In the genomic region with DNA sequence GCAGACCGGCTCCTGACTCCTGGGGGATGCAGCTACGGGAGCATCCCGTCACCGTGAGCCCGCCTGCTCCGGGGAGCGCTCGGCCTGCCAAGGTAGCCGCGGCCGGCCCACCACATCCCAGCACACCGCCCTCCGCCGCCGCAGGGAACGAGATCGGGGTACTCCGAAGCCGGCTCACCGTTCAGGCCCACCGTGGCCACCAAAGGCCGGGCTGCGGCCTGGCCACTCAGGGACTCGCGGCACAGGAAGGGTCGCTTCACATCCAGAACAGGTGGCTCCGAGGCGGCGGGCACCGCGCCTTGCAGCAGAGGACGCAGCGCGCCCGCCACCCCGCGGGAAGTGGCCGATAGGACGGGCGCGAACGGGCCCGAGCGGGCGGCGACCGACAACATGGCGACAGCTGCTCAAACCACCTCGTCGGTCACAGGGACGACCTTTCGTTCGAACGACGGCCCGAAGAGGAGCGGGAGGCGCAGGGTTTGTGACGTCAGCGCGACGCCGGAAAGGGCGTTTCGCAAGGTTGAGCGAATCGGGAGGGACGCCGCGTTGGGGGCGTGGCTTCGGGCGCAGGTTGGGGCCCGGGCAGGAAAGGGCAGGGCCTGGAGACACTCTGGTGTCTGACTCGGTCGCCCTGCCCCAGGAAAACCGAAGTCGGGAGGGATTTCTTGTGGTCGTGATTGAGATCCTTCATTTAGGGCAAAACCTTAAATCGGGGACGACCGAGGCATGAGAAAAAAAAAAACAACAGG, we compare ENCODE assay signal across 8 mouse cellular contexts. TPM values are rescaled to one million over a fixed set of nuclear protein-coding genes. Genes with fewer than 3 reads are reported as not detected.
DNase-seq lines count a peak whose midpoint lies in the region; ATAC-seq lines count a peak whose summit lies in the region.

Gene Uqcrfs1 (minus strand): TSS at position 507 of the 749 bp plus-strand sequence.

- no peaks in the 10 kb centered on the region for H3K9me3 ChIP-seq in hindbrain, embryonic 12.5 days (replicated peaks)

- H3K27me3 ChIP-seq in hindbrain, embryonic 12.5 days, result no peaks in the 10 kb centered on the region; the same call in 1 of the 2 replicates

- WGBS in hindbrain, embryonic 12.5 days, result under 1% methylated on average over 82 of the region's 82 CpGs

- peak within 1 kb of the TSS; percentile 77 for H3K4me2 ChIP-seq in hindbrain, embryonic 12.5 days (replicated peaks)

- DNase-seq in NIH3T3 (ENCODE audit: low read depth), result peak; percentile 97
- peak; percentile 100 for DNase-seq in cerebellum, postnatal 10 days
- peak; percentile 91 to 97 for DNase-seq in frontal cortex, postnatal 10 days (ENCODE audit: low spot score in 2 of 2)
- DNase-seq in layer of hippocampus, postnatal 14 days (ENCODE audit: low spot score in 2 of 2), result peak; percentile 96 to 97
- DNase-seq in lung, postnatal 14 days, result peak; percentile 99
- peak; percentile 95 for DNase-seq in retina, adult 2 months (ENCODE audit: low read depth, low spot score)
- DNase-seq in thymus, postnatal 36 days, result peak; percentile 98

- peaks cover 7% of the 10 kb centered on the region for H3K36me3 ChIP-seq in hindbrain, embryonic 12.5 days

- peak within 1 kb of the TSS; percentile 94 for H3K9ac ChIP-seq in hindbrain, embryonic 12.5 days

- H3K27ac ChIP-seq in hindbrain, embryonic 12.5 days, result peak within 1 kb of the TSS; percentile 71

- peaks cover 15% of the 10 kb centered on the region for H3K4me1 ChIP-seq in hindbrain, embryonic 12.5 days

- H3K4me3 ChIP-seq in hindbrain, embryonic 12.5 days, result peak within 1 kb of the TSS; percentile 99

- ATAC-seq in hindbrain, embryonic 12.5 days (ENCODE audit: low FRiP score), result peak; percentile 99

RNA-seq across cellular contexts. Expression of gene Uqcrfs1, which starts in this region (rescaled TPM):
- polyA plus RNA-seq in hindbrain, embryonic 12.5 days (2016; fragmentation: Nextera tagmentation; extraction: Ambion mirVana), result 216 TPM in 2 replicates
- 100 to 1,000 TPM; 183 to 185 TPM for total RNA-seq in layer of hippocampus, postnatal 14 days (2021)

Comparison
In these comparisons a context has a peak if more than half of its experiments do, and no peak if none do; other contexts are left out.
1. Peak in every context shown above with its lines: DNase-seq, ATAC-seq, H3K4me3 ChIP-seq and H3K27ac ChIP-seq.